Mouse (Mus musculus): ENCODE measurements at regions not wholly inside any gene's neighbourhood (a gene's known extent, or its start where the extent isn't known, plus 50 kb on each side); places are given as distances from the start of the nearest gene placed in this dataset.

- DNase-seq, result no peak
Measured at GRCm38 (mm10) chr13:26079362-26079761, 690.6 kb downstream of the Hdgfl1 start.

- DNase-seq, result no peak
Measured at GRCm38 (mm10) chr13:26061322-26061721, 708.6 kb downstream of the Hdgfl1 start.

GRCm38 (mm10) chr13:26037699-26038098, 732.3 kb downstream of the Hdgfl1 start:
- DNase-seq, result no peak

- no peak for DNase-seq
Measured at GRCm38 (mm10) chr13:26026386-26026785, 743.6 kb downstream of the Hdgfl1 start.

GRCm38 (mm10) chr13:26024696-26025095, 745.3 kb downstream of the Hdgfl1 start:
- no peak for DNase-seq

GRCm38 (mm10) chr13:26020491-26020890, 749.5 kb downstream of the Hdgfl1 start:
- DNase-seq, result no peak

- no peak for DNase-seq
Measured at GRCm38 (mm10) chr13:26009131-26009530, 738.8 kb upstream of the Nrsn1 start.

GRCm38 (mm10) chr13:26004768-26005560, 734.7 kb upstream of the Nrsn1 start:
- no peak for DNase-seq

GRCm38 (mm10) chr13:25993526-25993925, 723.2 kb upstream of the Nrsn1 start:
- DNase-seq, result peak; percentile 1

- no peak for DNase-seq
Measured at GRCm38 (mm10) chr13:25989067-25989756, 718.9 kb upstream of the Nrsn1 start.

- DNase-seq, result no peak
Measured at GRCm38 (mm10) chr13:25984535-25984934, 714.2 kb upstream of the Nrsn1 start.

GRCm38 (mm10) chr13:25983659-25984058, 713.4 kb upstream of the Nrsn1 start:
- no peak for DNase-seq

- no peak for DNase-seq
Measured at GRCm38 (mm10) chr13:25978648-25979047, 708.3 kb upstream of the Nrsn1 start.

GRCm38 (mm10) chr13:25958592-25958991, 688.3 kb upstream of the Nrsn1 start:
- no peak for DNase-seq

- no peak for DNase-seq
Measured at GRCm38 (mm10) chr13:25958153-25958466, 687.8 kb upstream of the Nrsn1 start.

GRCm38 (mm10) chr13:25957451-25958152, 687.3 kb upstream of the Nrsn1 start:
- no peak for DNase-seq

- no peak for DNase-seq
Measured at GRCm38 (mm10) chr13:25937631-25938030, 667.3 kb upstream of the Nrsn1 start.

GRCm38 (mm10) chr13:25933783-25934182, 663.5 kb upstream of the Nrsn1 start:
- DNase-seq, result no peak

GRCm38 (mm10) chr13:25933246-25933645, 662.9 kb upstream of the Nrsn1 start:
- DNase-seq, result no peak

- DNase-seq, result peak; percentile 21 to 45
Measured at GRCm38 (mm10) chr13:25932810-25933209, 662.5 kb upstream of the Nrsn1 start.

GRCm38 (mm10) chr13:25932365-25932764, 662.1 kb upstream of the Nrsn1 start:
- DNase-seq, result no peak

GRCm38 (mm10) chr13:25925685-25926084, 655.4 kb upstream of the Nrsn1 start:
- DNase-seq, result no peak

GRCm38 (mm10) chr13:25899871-25900270, 629.6 kb upstream of the Nrsn1 start:
- no peak for DNase-seq
